Mouse (Mus musculus): ENCODE measurements around the gene Kcnh2. TPM values are rescaled to one million over a fixed set of nuclear protein-coding genes. Genes with fewer than 3 reads are reported as not detected.

Kcnh2 gene
- polyA plus RNA-seq, 1 experiment from 2014 or later = 2.7 TPM

- Histone ChIP-seq H3K9ac (no peak overlapping the region), H3K9me3 (no peaks in the 10 kb centered on the region), H3K27me3 (no peaks in the 10 kb centered on the region), H3K27ac (no peak overlapping the region), H3K4me1 (0 out of 2 replicates have a peak, but pooled peaks cover 4% of the 10 kb centered on the region), H3K4me3 (no peak overlapping the region), H3K36me3 (no peaks in the 10 kb centered on the region), H3K4me2 (replicated peaks) (no peak overlapping the region)
- WGBS = 72% methylated on average over 6 of the region's 6 CpGs
- ATAC-seq (ENCODE audit: low FRiP score, low read depth) = no peak
These were observed 22.8 kb upstream of the Kcnh2 start for GRCm38 (mm10) chr5:24374216-24374615.

GRCm38 (mm10) chr5:24373807-24374206, 22.4 kb upstream of the Kcnh2 start:
- WGBS = 81% methylated on average over 5 of the region's 5 CpGs
- Histone ChIP-seq H3K36me3 (no peaks in the 10 kb centered on the region), H3K4me1 (0 out of 2 replicates have a peak, but pooled peaks cover 4% of the 10 kb centered on the region), H3K4me3 (no peak overlapping the region), H3K9ac (no peak overlapping the region), H3K4me2 (replicated peaks) (no peak overlapping the region), H3K27ac (no peak overlapping the region), H3K9me3 (no peaks in the 10 kb centered on the region), H3K27me3 (no peaks in the 10 kb centered on the region)
- ATAC-seq (ENCODE audit: low FRiP score, low read depth) = no peak

- WGBS = 90% methylated on average over 9 of the region's 9 CpGs
- no peak overlapping the region for H3K4me2 ChIP-seq (replicated peaks)
- no peak overlapping the region for H3K27ac ChIP-seq
- H3K4me3 ChIP-seq = no peak overlapping the region
- H3K4me1 ChIP-seq = 0 out of 2 replicates have a peak, but pooled peaks cover 4% of the 10 kb centered on the region
- no peak for ATAC-seq (ENCODE audit: low FRiP score, low read depth)
- no peak overlapping the region for H3K9ac ChIP-seq
- H3K27me3 ChIP-seq = no peaks in the 10 kb centered on the region
- no peaks in the 10 kb centered on the region for H3K36me3 ChIP-seq
- no peaks in the 10 kb centered on the region for H3K9me3 ChIP-seq
These were observed 18.4 kb upstream of the Kcnh2 start for GRCm38 (mm10) chr5:24369767-24370166.

- no peaks in the 10 kb centered on the region for H3K9me3 ChIP-seq
- no peak overlapping the region for H3K27ac ChIP-seq
- H3K9ac ChIP-seq = no peak overlapping the region
- H3K36me3 ChIP-seq = no peaks in the 10 kb centered on the region
- no peak overlapping the region for H3K4me3 ChIP-seq
- no peaks in the 10 kb centered on the region for H3K27me3 ChIP-seq
- no peak overlapping the region for H3K4me2 ChIP-seq (replicated peaks)
- H3K4me1 ChIP-seq = no peaks in the 10 kb centered on the region
- no peak for ATAC-seq (ENCODE audit: low FRiP score, low read depth)
- WGBS = 79% methylated on average over 9 of the region's 9 CpGs
These were observed 15.0 kb upstream of the Kcnh2 start for GRCm38 (mm10) chr5:24366426-24366825.

GRCm38 (mm10) chr5:24365528-24365927, 14.1 kb upstream of the Kcnh2 start:
- H3K4me2 ChIP-seq (replicated peaks) = peak overlapping the region; percentile 32; the same call in 1 of the 2 replicates
- no peaks in the 10 kb centered on the region for H3K36me3 ChIP-seq
- H3K4me3 ChIP-seq = 0 out of 2 replicates have a peak overlapping the region, but pooled peaks have one; percentile 3
- no peak overlapping the region for H3K27ac ChIP-seq
- no peak overlapping the region for H3K9ac ChIP-seq
- H3K27me3 ChIP-seq = no peaks in the 10 kb centered on the region
- ATAC-seq (ENCODE audit: low FRiP score, low read depth) = no peak
- no peaks in the 10 kb centered on the region for H3K9me3 ChIP-seq
- WGBS = 31% methylated on average over 5 of the region's 5 CpGs
- 0 out of 2 replicates have a peak, but pooled peaks cover 5% of the 10 kb centered on the region for H3K4me1 ChIP-seq

GRCm38 (mm10) chr5:24364963-24365362, 13.6 kb upstream of the Kcnh2 start:
- no peak overlapping the region for H3K9ac ChIP-seq
- 84% methylated on average over 10 of the region's 10 CpGs for WGBS
- H3K9me3 ChIP-seq = no peaks in the 10 kb centered on the region
- H3K36me3 ChIP-seq = no peaks in the 10 kb centered on the region
- no peaks in the 10 kb centered on the region for H3K27me3 ChIP-seq
- no peak for ATAC-seq (ENCODE audit: low FRiP score, low read depth)
- H3K4me1 ChIP-seq = 0 out of 2 replicates have a peak, but pooled peaks cover 5% of the 10 kb centered on the region
- H3K4me3 ChIP-seq = 0 out of 2 replicates have a peak overlapping the region, but pooled peaks have one; percentile 3
- no peak overlapping the region for H3K27ac ChIP-seq
- peak overlapping the region; percentile 32 for H3K4me2 ChIP-seq (replicated peaks)

GRCm38 (mm10) chr5:24364508-24364907, 13.1 kb upstream of the Kcnh2 start, which contains the start of gene Nos3:
TSS of gene Nos3 (plus strand) at chr5:24364810.
- 62% methylated on average over 12 of the region's 12 CpGs for WGBS
- Histone ChIP-seq H3K36me3 (no peaks in the 10 kb centered on the region), H3K4me1 (0 out of 2 replicates have a peak, but pooled peaks cover 5% of the 10 kb centered on the region), H3K27me3 (no peaks in the 10 kb centered on the region), H3K27ac (no peak within 1 kb of the TSS), H3K4me2 (replicated peaks) (peak within 1 kb of the TSS; percentile 32), H3K9me3 (no peaks in the 10 kb centered on the region), H3K9ac (no peak within 1 kb of the TSS), H3K4me3 (0 out of 2 replicates have a peak within 1 kb of the TSS, but pooled peaks have one; percentile 3)
- no peak for ATAC-seq (ENCODE audit: low FRiP score, low read depth)

- 0 out of 2 replicates have a peak, but pooled peaks cover 5% of the 10 kb centered on the region for H3K4me1 ChIP-seq
- H3K36me3 ChIP-seq = no peaks in the 10 kb centered on the region
- H3K9ac ChIP-seq = no peak overlapping the region
- H3K27ac ChIP-seq = no peak overlapping the region
- H3K27me3 ChIP-seq = no peaks in the 10 kb centered on the region
- ATAC-seq (ENCODE audit: low FRiP score, low read depth) = no peak
- WGBS = 59% methylated on average over 3 of the region's 3 CpGs
- H3K4me2 ChIP-seq (replicated peaks) = no peak overlapping the region
- no peak overlapping the region for H3K4me3 ChIP-seq
- no peaks in the 10 kb centered on the region for H3K9me3 ChIP-seq
These were observed 12.7 kb upstream of the Kcnh2 start for GRCm38 (mm10) chr5:24364061-24364460.

- H3K4me2 ChIP-seq (replicated peaks) = no peak overlapping the region
- no peak overlapping the region for H3K27ac ChIP-seq
- 0 out of 2 replicates have a peak, but pooled peaks cover 5% of the 10 kb centered on the region for H3K4me1 ChIP-seq
- ATAC-seq (ENCODE audit: low FRiP score, low read depth) = no peak
- H3K9me3 ChIP-seq = no peaks in the 10 kb centered on the region
- no peaks in the 10 kb centered on the region for H3K27me3 ChIP-seq
- 88% methylated on average over 2 of the region's 2 CpGs for WGBS
- H3K4me3 ChIP-seq = no peak overlapping the region
- H3K9ac ChIP-seq = no peak overlapping the region
- no peaks in the 10 kb centered on the region for H3K36me3 ChIP-seq
These were observed 12.1 kb upstream of the Kcnh2 start for GRCm38 (mm10) chr5:24363467-24363866.

- under 1% methylated on average over 7 of the region's 7 CpGs for WGBS
- 0 out of 2 replicates have a peak, but pooled peaks cover 5% of the 10 kb centered on the region for H3K4me1 ChIP-seq
- ATAC-seq (ENCODE audit: low FRiP score, low read depth) = peak; percentile 40
- H3K9me3 ChIP-seq = no peaks in the 10 kb centered on the region
- no peak overlapping the region for H3K4me3 ChIP-seq
- no peaks in the 10 kb centered on the region for H3K36me3 ChIP-seq
- H3K4me2 ChIP-seq (replicated peaks) = no peak overlapping the region
- H3K9ac ChIP-seq = no peak overlapping the region
- H3K27ac ChIP-seq = no peak overlapping the region
- H3K27me3 ChIP-seq = no peaks in the 10 kb centered on the region
These were observed 9.5 kb upstream of the Kcnh2 start for GRCm38 (mm10) chr5:24360792-24361454.

GRCm38 (mm10) chr5:24357461-24357860, 6.1 kb upstream of the Kcnh2 start:
- Histone ChIP-seq H3K27me3 (peaks cover 21% of the 10 kb centered on the region), H3K36me3 (no peaks in the 10 kb centered on the region), H3K9me3 (no peaks in the 10 kb centered on the region), H3K27ac (no peak overlapping the region), H3K9ac (no peak overlapping the region), H3K4me2 (replicated peaks) (no peak overlapping the region), H3K4me1 (peaks cover 13% of the 10 kb centered on the region), H3K4me3 (no peak overlapping the region)
- WGBS = 13% methylated on average over 7 of the region's 7 CpGs
- ATAC-seq (ENCODE audit: low FRiP score, low read depth) = peak; percentile 39; the same call in 1 of the 2 replicates

GRCm38 (mm10) chr5:24356764-24357163, 5.4 kb upstream of the Kcnh2 start:
- Histone ChIP-seq H3K4me3 (no peak overlapping the region), H3K27me3 (peaks cover 24% of the 10 kb centered on the region), H3K4me1 (peaks cover 20% of the 10 kb centered on the region), H3K27ac (no peak overlapping the region), H3K9ac (no peak overlapping the region), H3K9me3 (no peaks in the 10 kb centered on the region), H3K36me3 (no peaks in the 10 kb centered on the region), H3K4me2 (replicated peaks) (no peak overlapping the region)
- no peak for ATAC-seq (ENCODE audit: low FRiP score, low read depth)
- WGBS = 59% methylated on average over 4 of the region's 4 CpGs

All from limb, embryonic 13.5 days (tissue).